Mouse (Mus musculus) spleen, adult 2 months (tissue): ENCODE data around the gene Gm884.

ENCODE experiments used
- CTCF ChIP-seq: fragments of 200-500 bp; IDR thresholded peaks from 2 replicates; pipeline ENCODE4 v1.5.1; 2011; ENCODE audit warnings: mild to moderate bottlenecking, inconsistent platforms; ENCODE audit not compliant: insufficient read depth, insufficient read length, insufficient replicate concordance; ENCODE audit errors: extremely low read depth
- POLR2A ChIP-seq: fragments of 200-500 bp; IDR thresholded peaks from 2 replicates; pipeline ENCODE4 v1.6.1; 2011; ENCODE audit warnings: low read depth, low read length, inconsistent platforms

DNA sequence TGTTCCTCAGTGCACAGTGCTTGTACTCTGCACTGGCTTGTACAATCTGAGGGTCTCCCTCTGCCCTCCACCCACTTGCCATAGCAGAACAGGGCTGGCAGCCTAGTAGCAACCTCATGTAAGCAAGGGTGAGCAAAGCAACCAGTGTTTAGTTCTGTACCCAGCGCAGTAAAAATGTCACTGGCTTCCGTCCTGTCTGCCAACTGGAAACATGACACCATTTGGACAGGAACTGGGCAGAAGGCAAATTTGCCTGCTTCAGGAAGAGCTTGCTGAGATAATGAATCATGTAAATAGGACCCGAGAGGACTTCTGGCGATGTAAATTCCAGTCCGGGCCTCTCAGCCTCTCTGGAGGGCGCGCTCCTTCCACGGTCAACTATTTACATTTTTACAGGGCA is 24.8 kb upstream of the Gm884 start:
- TF ChIP-seq POLR2A (no peak), CTCF (no peak)
